Mouse (Mus musculus) C2C12 (cell line): ENCODE results near the gene Nkrf.

Experiments
- CEBPB ChIP-seq: IDR thresholded peaks from one replicate; pipeline ENCODE4 v1.6.1; 2011; ENCODE audit warnings: low read depth, mild to moderate bottlenecking, control low read depth, moderate library complexity
- CTCF ChIP-seq: IDR thresholded peaks from one replicate; pipeline ENCODE4 v1.5.1; 2011; ENCODE audit not compliant: control insufficient read depth, insufficient read depth, insufficient read length
- FOSL1 ChIP-seq: IDR thresholded peaks from one replicate; pipeline ENCODE4 v1.8.0; 2011; ENCODE audit warnings: mild to moderate bottlenecking, low read length; ENCODE audit not compliant: poor library complexity, insufficient read depth, severe bottlenecking
- MAX ChIP-seq: IDR thresholded peaks from one replicate; pipeline ENCODE4 v1.6.1; 2011; ENCODE audit warnings: mild to moderate bottlenecking, control low read depth
- MYOD1 ChIP-seq: IDR thresholded peaks from one replicate; pipeline ENCODE4 v1.6.1; 2011; ENCODE audit warnings: low read depth; ENCODE audit not compliant: control insufficient read depth, insufficient read length
- MYOG ChIP-seq: IDR thresholded peaks from one replicate; pipeline ENCODE4 v1.6.1; 2011; ENCODE audit not compliant: control insufficient read depth, insufficient read length; ENCODE audit errors: extremely low read depth
- USF1 ChIP-seq: IDR thresholded peaks from one replicate; pipeline ENCODE4 v1.6.1; 2011; ENCODE audit warnings: low read depth, mild to moderate bottlenecking, control low read depth, moderate library complexity

GRCm38 (mm10) chrX:36903115-36903768 is 543 bp upstream of the Nkrf start:
- TF ChIP-seq USF1 (no peak), CTCF (no peak), MAX (no peak), MYOG (no peak), FOSL1 (no peak), MYOD1 (no peak), CEBPB (no peak)
